ENCODE assay signal across 9 mouse cellular contexts in the genomic region with DNA sequence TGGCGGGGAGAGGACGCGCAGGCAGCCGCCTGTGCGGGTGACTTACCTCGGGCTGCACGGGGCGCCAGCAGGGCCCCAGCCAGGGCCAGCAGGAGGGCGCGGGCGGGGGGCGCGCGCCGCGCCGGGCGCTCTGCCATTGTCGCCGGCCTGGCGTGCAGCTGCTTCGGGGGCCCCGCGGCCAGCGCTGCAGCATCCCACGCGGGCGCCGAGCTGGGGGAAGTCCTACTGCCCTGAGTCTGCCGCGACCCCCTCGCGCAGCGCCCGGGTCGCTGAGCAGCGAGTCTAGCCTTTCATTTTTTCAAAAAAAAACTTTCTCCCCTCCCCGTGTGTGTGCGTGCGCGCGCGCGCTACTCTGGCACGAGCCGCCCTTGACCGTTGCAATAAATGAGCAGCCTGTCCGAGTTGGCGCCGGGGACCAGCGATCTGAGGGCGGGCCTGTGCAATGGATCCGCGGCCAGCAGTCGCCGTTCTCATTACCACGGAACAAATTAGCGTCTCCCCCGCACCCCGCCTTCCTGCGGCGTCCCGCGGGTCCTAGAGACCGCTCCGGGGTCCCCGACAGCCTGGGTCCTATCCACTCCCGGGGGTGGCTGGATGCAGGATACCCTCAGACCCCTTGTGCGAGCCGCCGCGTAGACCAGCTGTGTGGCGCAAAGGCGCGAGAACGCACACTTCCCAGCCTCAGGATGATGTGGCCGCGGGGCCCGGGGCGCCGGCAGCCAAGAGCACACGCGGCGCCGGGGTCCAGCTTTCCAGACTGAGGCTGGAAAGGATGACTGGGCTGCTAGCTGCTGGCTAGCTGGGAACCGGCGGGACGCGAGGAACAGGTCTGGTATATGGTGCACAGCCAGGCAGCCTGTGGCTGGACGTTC. TPM values are rescaled to one million over a fixed set of nuclear protein-coding genes. Genes with fewer than 3 reads are reported as not detected.
DNase-seq lines count a peak whose midpoint lies in the region; ATAC-seq lines count a peak whose summit lies in the region.
"Had no signal": no experiment of that assay in that cellular context is flagged by ENCODE, and none has a peak within 500 bp of the region (broad histone marks: within the 10 kb centered on the region; RNA-seq: fewer than 3 reads in every experiment).

No protein-coding gene starts in this region.

- H3K9ac ChIP-seq in embryonic facial prominence, embryonic 15.5 days: peak overlapping the region; percentile 43
- H3K9ac ChIP-seq in kidney, embryonic 14.5 days (ENCODE audit: low read depth, low read length): peak overlapping the region; percentile 69
- H3K9ac ChIP-seq in neural tube, embryonic 12.5 days: peak overlapping the region; percentile 61

- H3K4me1 ChIP-seq in erythroblast, embryonic 14.5 days (ENCODE audit: control insufficient read depth): no peaks in the 10 kb centered on the region
- peaks cover 17% of the 10 kb centered on the region for H3K4me1 ChIP-seq in embryonic facial prominence, embryonic 15.5 days
- H3K4me1 ChIP-seq in heart, embryonic 10.5 days: peaks cover 39% of the 10 kb centered on the region
- peaks cover 17% of the 10 kb centered on the region; the same call in 1 of the 2 replicates for H3K4me1 ChIP-seq in kidney, embryonic 14.5 days (ENCODE audit: control insufficient read depth, insufficient read depth, low read length)
- peaks cover 16% of the 10 kb centered on the region for H3K4me1 ChIP-seq in neural tube, embryonic 12.5 days

- H3K27me3 ChIP-seq in erythroblast, embryonic 14.5 days (ENCODE audit: control insufficient read depth): peaks cover 25% of the 10 kb centered on the region
- peaks cover 24% of the 10 kb centered on the region for H3K27me3 ChIP-seq in embryonic facial prominence, embryonic 15.5 days
- peaks cover 30% of the 10 kb centered on the region for H3K27me3 ChIP-seq in heart, embryonic 10.5 days (ENCODE audit: insufficient read depth, poor library complexity, severe bottlenecking)
- H3K27me3 ChIP-seq in kidney, embryonic 14.5 days (ENCODE audit: control insufficient read depth, insufficient read depth, low read length): no peaks in the 10 kb centered on the region
- peaks cover 11% of the 10 kb centered on the region for H3K27me3 ChIP-seq in neural tube, embryonic 12.5 days (replicated peaks)
- H3K27me3 ChIP-seq: CH12.LX had no signal

- no peak for ATAC-seq in erythroblast, adult 5-6 weeks (replicated peaks; ENCODE audit: low FRiP score, poor library complexity, severe bottlenecking)
- ATAC-seq in embryonic facial prominence, embryonic 15.5 days (ENCODE audit: insufficient number of reproducible peaks, low FRiP score, low TSS enrichment, low read depth): peak; percentile 75
- ATAC-seq in kidney, embryonic 14.5 days (ENCODE audit: low FRiP score, low TSS enrichment): peak; percentile 79
- peak; percentile 69 for ATAC-seq in neural tube, embryonic 12.5 days (ENCODE audit: low FRiP score, low read depth)

- peak overlapping the region; percentile 98 for H3K4me2 ChIP-seq in embryonic facial prominence, embryonic 15.5 days (replicated peaks)
- peak overlapping the region; percentile 98 for H3K4me2 ChIP-seq in kidney, embryonic 14.5 days (replicated peaks; ENCODE audit: low read depth, low read length)
- H3K4me2 ChIP-seq in neural tube, embryonic 12.5 days (replicated peaks): peak overlapping the region; percentile 99

- no peaks in the 10 kb centered on the region for H3K9me3 ChIP-seq in erythroblast, embryonic 14.5 days (ENCODE audit: control insufficient read depth, low read length)
- no peaks in the 10 kb centered on the region for H3K9me3 ChIP-seq in embryonic facial prominence, embryonic 15.5 days (replicated peaks)
- H3K9me3 ChIP-seq in heart, embryonic 10.5 days: no peaks in the 10 kb centered on the region
- H3K9me3 ChIP-seq in kidney, embryonic 14.5 days (ENCODE audit: control insufficient read depth, low read length): no peaks in the 10 kb centered on the region
- no peaks in the 10 kb centered on the region for H3K9me3 ChIP-seq in neural tube, embryonic 12.5 days

- H3K36me3 ChIP-seq in erythroblast, embryonic 14.5 days (ENCODE audit: control insufficient read depth): no peaks in the 10 kb centered on the region
- no peaks in the 10 kb centered on the region for H3K36me3 ChIP-seq in embryonic facial prominence, embryonic 15.5 days
- H3K36me3 ChIP-seq in heart, embryonic 10.5 days: no peaks in the 10 kb centered on the region
- no peaks in the 10 kb centered on the region for H3K36me3 ChIP-seq in kidney, embryonic 14.5 days (ENCODE audit: control insufficient read depth, insufficient read depth, low read length)
- no peaks in the 10 kb centered on the region for H3K36me3 ChIP-seq in neural tube, embryonic 12.5 days

- WGBS in embryonic facial prominence, embryonic 15.5 days: under 1% methylated on average over 74 of the region's 90 CpGs
- under 1% methylated on average over 90 of the region's 90 CpGs for WGBS in heart, embryonic 10.5 days
- WGBS in kidney, embryonic 14.5 days: under 1% methylated on average over 77 of the region's 90 CpGs
- under 1% methylated on average over 89 of the region's 90 CpGs for WGBS in neural tube, embryonic 12.5 days

- H3K4me3 ChIP-seq in erythroblast, embryonic 14.5 days (replicated peaks): peak overlapping the region; percentile 20
- H3K4me3 ChIP-seq in embryonic facial prominence, embryonic 15.5 days (replicated peaks): peak overlapping the region; percentile 65
- peak overlapping the region; percentile 81 for H3K4me3 ChIP-seq in heart, embryonic 10.5 days
- H3K4me3 ChIP-seq in kidney, embryonic 14.5 days (ENCODE audit: low read length): peak overlapping the region; percentile 71
- peak overlapping the region; percentile 63 for H3K4me3 ChIP-seq in neural tube, embryonic 12.5 days

- peak overlapping the region; percentile 79 for H3K27ac ChIP-seq in embryonic facial prominence, embryonic 15.5 days (replicated peaks)
- peak overlapping the region; percentile 90 for H3K27ac ChIP-seq in heart, embryonic 10.5 days
- peak overlapping the region; percentile 51; the same call in 1 of the 2 replicates for H3K27ac ChIP-seq in kidney, embryonic 14.5 days (ENCODE audit: low read depth, low read length)
- H3K27ac ChIP-seq in neural tube, embryonic 12.5 days: no peak overlapping the region

- DNase-seq in heart, embryonic 10.5 days (ENCODE audit: low spot score): peak; percentile 79
- peak; percentile 43 for DNase-seq in liver
- DNase-seq in urinary bladder, adult 2 months (ENCODE audit: low spot score): peak; percentile 31

RNA-seq across cellular contexts. Expression of a gene that starts 7.0 kb away (rescaled TPM):
- 0.01 and 0.05 TPM in 2 replicates for polyA plus RNA-seq in erythroblast, embryonic 14.5 days (2012)
- total RNA-seq in erythroblast, adult 5-6 weeks (2015; ENCODE audit: low replicate concordance): not detected in 2 replicates
- 0.98 TPM in 1 of 2 replicates, not detected in the other for total RNA-seq in erythroblast, adult 5-6 weeks (2017; ENCODE audit: low replicate concordance)
- polyA plus RNA-seq in embryonic facial prominence, embryonic 15.5 days (2015; fragmentation: Nextera tagmentation; extraction: Ambion mirVana): 10.4 and 11.7 TPM in 2 replicates
- 4.3 and 9.6 TPM in 2 replicates for polyA plus RNA-seq in heart, embryonic 10.5 days (2016; fragmentation: Nextera tagmentation; extraction: Ambion mirVana)
- 3.7 and 7.0 TPM in 2 replicates for polyA plus RNA-seq in kidney, embryonic 14.5 days (2014; fragmentation: Nextera tagmentation; extraction: Ambion mirVana)
- polyA plus RNA-seq in neural tube, embryonic 12.5 days (2016; fragmentation: Nextera tagmentation; extraction: Ambion mirVana): 2.1 and 3.9 TPM in 2 replicates
- polyA plus RNA-seq in urinary bladder, adult 2 months (2012; rRNA removed): 4.3 and 4.6 TPM in 2 replicates
- total RNA-seq: CH12.LX had no signal

Comparison
In these comparisons a context has a peak if more than half of its experiments do, and no peak if none do; other contexts are left out.
1. H3K4me3 ChIP-seq: peak in every context shown above with its lines; median percentile 81 in heart, embryonic 10.5 days; 71 in kidney, embryonic 14.5 days; 65 in embryonic facial prominence, embryonic 15.5 days; 63 in neural tube, embryonic 12.5 days; 20 in erythroblast, embryonic 14.5 days.